Mouse (Mus musculus): ENCODE results near the gene Ptger1.

The Ptger1 gene

DNA sequence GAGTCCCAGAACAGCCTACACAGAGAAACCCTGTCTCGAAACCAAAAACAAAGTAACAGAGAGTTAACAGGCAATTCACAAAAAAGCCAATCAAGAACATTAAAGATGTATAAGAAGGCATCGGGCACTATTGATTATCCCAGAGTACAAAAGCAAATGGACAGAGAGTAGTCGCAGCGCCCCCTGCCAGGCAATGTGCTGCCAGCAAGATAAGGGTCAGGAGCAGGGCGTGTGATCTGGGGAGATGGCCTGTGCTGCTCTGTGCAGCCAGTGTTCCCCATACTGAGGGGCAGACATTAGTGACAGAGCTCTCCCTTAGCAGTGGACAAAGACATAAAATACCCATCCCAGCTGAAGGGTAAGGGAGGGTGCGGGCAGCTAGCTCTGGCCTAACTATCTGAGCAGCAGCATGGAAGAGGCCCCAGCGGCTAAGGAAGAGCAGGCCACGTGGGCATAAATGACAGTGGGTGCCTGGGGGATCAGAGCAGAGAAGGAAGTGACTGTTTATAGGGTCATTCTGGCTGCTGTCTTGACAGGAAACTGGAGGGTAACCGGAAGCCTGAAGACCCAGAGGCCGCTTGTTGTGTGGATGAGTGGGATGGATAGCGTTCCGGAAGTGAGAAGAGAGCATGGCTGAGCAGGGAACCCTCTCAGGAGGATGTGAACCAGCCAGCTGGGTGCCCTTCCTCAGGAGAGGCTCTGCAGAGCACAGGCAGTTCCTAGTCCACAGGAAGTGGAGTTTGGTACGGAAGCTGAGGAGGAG is 9.8 kb upstream of the Ptger1 start:
- no peak for DNase-seq (ENCODE audit: low spot score)

DNA sequence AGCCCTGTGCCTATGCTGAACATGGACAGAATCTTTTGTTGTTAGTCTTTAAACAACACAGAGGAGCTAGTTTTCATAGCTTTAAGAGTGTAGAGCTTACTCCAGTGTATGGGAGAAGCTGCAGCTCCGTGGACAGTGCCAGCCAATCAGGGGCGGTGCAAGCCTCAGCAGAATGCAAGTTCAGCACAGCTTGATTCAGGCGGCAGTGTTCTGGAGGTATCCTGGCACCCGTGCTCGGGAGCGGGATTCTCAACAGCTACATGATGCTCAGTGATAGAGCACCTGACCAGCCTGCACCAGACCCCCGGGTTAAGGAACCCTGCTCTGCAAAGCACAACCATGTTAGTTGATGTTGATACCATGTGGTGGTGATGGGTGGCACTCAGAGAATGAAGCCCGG is 5.9 kb upstream of the Ptger1 start:
- no peak for DNase-seq (ENCODE audit: low spot score)

GRCm38 (mm10) chr8:83660995-83661680 is 5.3 kb upstream of the Ptger1 start:
- DNase-seq (ENCODE audit: low spot score), result no peak

DNA sequence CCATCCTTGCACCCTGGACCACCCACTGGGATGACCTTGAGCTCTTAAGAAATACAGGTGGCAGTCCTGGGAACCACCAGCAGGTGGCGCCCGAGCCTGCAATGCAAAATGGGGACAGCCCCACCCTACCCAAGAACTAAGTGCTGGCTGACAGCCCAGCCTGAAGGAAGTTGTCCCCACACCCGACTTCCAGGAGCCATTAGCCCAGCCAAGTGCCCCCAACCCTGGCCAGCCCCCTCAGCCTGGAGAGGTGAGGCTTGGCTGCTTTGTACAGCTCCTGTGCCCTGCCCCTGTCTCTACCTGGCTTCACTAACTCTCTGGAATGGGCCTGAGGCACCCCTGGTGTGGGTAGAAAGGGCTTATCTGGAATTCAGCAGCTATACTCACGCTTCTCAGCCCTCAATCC is 4.1 kb upstream of the Ptger1 start:
- DNase-seq (ENCODE audit: low spot score), result peak; percentile 81

- DNase-seq (ENCODE audit: low spot score), result no peak
Observed at GRCm38 (mm10) chr8:83664096-83664495, 2.4 kb upstream of the Ptger1 start.

DNA sequence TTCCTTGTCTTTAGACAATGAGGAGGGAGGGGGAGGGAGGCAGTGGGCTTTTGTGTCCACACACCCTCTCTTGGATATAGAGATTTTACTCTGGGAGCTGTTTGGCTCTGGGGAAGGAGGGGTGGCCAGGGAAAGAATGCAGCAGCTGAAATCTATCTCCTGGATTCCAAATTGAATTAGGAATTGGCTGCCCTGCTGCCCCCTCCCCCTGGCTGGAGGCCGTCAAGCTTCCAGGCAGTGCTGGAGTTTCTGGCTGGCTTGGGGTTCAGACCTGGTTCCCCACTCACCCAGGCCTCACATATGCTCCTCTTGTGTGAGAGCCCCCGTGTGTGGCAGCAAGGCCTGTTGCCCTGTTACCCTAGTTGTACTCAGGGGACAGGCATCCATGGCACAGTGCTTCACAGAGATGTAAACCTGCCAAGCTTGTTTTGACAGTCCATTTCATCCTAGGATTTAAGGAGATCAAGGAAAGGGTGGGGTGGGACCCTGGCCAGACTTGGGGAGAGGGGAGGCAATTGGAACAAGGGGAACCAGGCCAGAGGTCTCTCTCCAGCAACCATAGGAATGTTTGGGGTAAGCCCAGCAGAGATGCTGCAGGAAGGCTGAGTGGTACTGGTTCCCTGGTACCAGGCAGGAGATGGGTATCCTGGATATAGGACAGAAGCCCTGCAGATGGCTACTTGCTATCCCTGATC is 1.4 kb upstream of the Ptger1 start:
- no peak for DNase-seq (ENCODE audit: low spot score)

DNA sequence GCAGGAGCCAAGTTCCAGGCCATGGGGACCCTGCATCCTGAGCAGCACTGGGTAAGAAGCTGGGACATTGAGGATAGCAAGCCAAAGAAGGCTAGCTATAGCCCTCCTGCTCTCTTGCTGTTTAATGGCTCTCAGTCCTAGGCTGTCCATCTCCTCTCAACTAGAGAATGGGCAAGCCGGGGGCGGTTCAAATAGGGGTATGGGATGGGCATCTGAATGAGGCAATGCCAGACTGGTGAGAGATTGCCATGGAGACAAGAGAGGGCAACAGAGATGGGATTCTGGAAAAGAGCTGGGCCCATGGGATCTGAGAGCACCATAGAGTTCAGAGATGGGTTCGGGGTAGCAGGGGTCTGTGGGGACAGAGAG is 372 bp downstream of the Ptger1 start:
- no peak for DNase-seq (ENCODE audit: low spot score)

DNA sequence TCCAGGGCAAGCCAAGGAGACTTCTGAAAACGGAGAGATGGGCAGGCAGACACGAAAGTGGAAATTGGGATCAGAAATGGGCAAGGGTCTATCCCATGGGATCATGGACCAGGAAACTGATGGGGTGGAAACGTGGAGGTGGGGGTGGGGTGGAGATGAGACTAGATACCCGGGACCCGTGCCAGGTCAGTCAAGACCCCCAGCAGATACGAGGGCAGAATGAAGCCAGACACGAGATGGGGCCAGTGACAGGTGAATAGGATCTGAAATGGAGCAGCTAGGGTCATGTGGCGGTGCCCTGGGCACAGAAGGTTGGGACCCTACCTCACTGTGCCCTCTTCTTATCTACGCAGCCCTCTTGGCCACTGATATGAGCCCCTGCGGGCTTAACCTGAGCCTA is 1.0 kb downstream of the Ptger1 start:
- DNase-seq (ENCODE audit: low spot score), result no peak

DNA sequence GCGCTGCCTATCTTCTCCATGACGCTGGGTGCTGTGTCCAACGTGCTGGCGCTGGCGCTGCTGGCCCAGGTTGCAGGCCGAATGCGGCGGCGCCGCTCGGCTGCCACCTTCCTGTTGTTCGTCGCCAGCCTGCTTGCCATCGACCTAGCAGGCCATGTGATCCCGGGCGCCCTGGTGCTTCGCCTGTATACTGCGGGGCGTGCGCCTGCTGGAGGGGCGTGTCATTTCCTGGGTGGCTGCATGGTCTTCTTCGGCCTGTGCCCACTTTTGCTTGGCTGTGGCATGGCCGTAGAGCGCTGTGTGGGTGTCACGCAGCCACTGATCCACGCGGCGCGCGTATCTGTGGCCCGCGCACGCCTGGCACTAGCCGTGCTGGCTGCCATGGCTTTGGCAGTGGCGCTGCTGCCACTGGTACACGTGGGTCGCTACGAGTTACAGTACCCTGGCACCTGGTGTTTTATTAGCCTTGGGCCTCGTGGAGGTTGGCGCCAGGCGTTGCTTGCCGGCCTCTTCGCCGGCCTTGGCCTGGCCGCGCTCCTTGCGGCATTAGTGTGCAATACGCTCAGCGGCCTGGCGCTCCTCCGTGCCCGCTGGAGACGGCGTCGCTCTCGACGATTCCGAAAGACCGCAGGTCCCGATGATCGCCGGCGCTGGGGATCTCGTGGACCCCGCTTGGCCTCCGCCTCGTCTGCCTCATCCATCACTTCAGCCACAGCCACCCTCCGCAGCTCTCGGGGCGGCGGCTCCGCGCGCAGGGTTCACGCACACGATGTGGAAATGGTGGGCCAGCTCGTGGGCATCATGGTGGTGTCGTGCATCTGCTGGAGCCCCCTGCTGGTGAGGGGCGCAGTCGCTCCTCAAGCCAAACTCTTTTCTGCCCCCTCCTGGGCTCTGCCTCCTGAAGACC is 1.8 kb downstream of the Ptger1 start:
- no peak for DNase-seq (ENCODE audit: low spot score)

GRCm38 (mm10) chr8:83669013-83669412 is 2.5 kb downstream of the Ptger1 start:
- no peak for DNase-seq (ENCODE audit: low spot score)

DNA sequence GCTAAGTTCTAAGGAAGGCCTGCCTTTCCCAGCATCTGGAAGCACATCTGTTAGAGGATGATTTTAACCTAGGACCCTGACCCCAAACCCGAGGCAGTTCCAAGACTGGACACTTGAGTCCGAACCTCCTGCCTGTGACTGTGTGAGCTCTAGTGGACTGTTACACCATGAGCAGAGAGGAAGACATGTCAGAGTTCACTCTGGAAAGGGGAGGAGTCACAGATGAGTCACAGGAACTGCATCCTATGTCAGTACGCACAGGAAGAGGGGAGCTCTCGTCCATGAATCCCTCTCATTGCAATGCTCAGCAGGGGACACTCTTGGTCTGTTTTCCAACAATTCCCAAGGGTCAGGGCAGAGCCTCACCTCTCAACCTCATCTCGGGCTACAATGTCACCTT is 6.5 kb downstream of the Ptger1 start:
- no peak for DNase-seq (ENCODE audit: low spot score)

- DNase-seq (ENCODE audit: low spot score), result no peak
Observed at GRCm38 (mm10) chr8:83674497-83674896, 8.0 kb downstream of the Ptger1 start.

GRCm38 (mm10) chr8:83679866-83680265 is 13.4 kb downstream of the Ptger1 start:
- no peak for DNase-seq (ENCODE audit: low spot score)

- no peak for DNase-seq (ENCODE audit: low spot score)
Observed at GRCm38 (mm10) chr8:83680603-83681002, 14.1 kb downstream of the Ptger1 start.

GRCm38 (mm10) chr8:83681099-83681498 is 14.6 kb downstream of the Ptger1 start:
- no peak for DNase-seq (ENCODE audit: low spot score)

GRCm38 (mm10) chr8:83684517-83684916 is 18.0 kb downstream of the Ptger1 start:
- DNase-seq (ENCODE audit: low spot score), result no peak

DNA sequence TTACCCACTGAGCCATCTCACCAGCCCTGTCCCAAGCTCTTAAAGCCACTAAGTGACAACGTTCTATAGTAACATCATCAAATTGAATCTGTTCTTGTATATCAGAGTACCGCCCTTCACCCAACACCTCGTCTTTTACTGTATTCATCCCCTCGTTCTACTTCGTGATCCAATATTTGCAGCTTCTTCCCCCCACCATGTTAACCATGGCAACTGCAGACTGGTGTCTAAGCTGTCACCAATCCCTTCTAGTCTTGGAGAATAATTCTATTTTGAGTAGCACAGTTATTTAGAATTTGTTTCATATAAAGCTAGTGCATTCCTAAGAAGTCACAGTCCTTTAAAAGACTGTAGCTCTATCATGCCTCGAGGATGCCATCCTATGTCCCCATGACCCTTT is 22.8 kb downstream of the Ptger1 start:
- DNase-seq (ENCODE audit: low spot score), result no peak

DNA sequence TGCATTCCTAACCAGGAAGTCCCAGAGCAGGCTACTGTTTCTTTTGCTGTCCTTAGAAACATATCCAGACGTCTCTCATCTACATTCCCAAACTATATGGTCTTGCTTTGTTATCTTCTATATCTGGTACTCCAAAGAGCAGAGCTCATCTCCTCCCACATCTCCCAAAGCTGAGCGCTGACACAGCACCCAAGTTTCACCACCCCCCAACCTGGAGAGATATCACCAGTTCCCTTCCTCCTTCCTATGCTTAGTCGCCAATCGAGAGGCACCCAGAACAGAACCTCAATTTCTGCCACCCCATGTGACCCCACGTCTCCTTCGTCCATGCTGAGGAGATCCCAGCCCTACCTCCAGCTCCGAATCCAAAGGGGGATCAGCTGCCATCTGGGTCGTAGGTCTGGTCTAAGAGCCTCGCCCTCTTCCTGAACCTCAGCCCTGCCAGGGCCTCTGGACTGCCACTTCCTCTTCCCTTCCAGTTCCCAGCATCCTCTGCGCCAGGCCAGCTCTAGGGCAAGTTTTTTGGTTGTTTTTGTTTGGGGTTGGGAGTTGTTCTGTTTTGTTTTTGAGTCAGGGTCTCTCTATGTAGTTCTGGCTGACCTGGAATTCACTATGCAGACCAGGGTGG is 27.2 kb downstream of the Ptger1 start:
- no peak for DNase-seq (ENCODE audit: low spot score)

GRCm38 (mm10) chr8:83694369-83695160 is 28.1 kb downstream of the Ptger1 start:
- no peak for DNase-seq (ENCODE audit: low spot score)

DNA sequence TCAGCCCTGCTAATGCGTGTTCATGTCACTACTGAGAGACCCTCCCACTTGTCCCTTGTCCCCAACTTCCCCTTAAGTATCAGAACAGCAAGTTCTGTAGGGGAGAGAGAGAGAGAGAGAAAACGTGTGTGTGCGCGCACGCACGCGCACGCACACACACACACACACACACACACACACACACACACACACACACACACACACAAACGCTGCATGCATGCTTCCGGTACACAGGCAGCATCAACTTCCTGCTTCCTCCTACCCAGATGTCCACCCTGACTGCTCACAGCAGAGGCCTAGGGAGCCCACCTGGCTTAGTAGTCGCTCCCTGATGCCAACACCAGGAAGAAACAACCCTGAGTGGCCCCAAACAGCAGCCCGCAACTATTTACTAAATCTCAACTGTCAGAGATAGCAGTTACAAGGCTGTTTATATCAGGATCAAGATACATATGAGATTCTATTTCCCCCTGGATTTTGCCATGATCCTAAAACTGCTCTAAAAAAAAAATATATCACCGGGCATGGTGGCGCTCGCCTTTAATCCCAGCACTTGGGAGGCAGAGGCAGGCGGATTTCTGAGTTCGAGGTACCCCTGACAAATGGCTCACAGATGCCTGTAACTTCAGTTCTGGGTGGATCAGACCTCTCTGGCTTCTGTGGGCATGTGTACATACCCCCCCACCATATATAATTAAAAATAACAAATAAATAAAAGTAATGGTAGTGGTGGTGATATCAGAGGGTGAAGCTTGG is 29.1 kb downstream of the Ptger1 start:
- no peak for DNase-seq (ENCODE audit: low spot score)
